Mouse (Mus musculus) gonadal fat pad, adult 2 months (tissue): ENCODE measurements around the gene Id2. TPM values are rescaled to one million over a fixed set of nuclear protein-coding genes. Genes with fewer than 3 reads are reported as not detected.

Experiments
- DNase-seq: peaks from one replicate; pipeline ENCODE4 v3.0.0-alpha.2; 2012; ENCODE audit warnings: low read depth
- polyA plus RNA-seq: library from polyadenylated mRNA; depleted of rRNA; stranded (reverse); fragments of >200 nt; gene quantifications from 2 replicates; pipeline ENCODE4 v1.2.3, GENCODE M21; 2012; rRNA removed

The Id2 gene
- 61.7 and 69.6 TPM in 2 replicates for polyA plus RNA-seq

GRCm38 (mm10) chr12:25097052-25097209 is at the start of gene Id2:
Id2 (minus strand) TSS chr12:25097140.
- no peak for DNase-seq

- no peak for DNase-seq
Measured at GRCm38 (mm10) chr12:25145344-25145698, 48.4 kb upstream of the Id2 start.

DNA sequence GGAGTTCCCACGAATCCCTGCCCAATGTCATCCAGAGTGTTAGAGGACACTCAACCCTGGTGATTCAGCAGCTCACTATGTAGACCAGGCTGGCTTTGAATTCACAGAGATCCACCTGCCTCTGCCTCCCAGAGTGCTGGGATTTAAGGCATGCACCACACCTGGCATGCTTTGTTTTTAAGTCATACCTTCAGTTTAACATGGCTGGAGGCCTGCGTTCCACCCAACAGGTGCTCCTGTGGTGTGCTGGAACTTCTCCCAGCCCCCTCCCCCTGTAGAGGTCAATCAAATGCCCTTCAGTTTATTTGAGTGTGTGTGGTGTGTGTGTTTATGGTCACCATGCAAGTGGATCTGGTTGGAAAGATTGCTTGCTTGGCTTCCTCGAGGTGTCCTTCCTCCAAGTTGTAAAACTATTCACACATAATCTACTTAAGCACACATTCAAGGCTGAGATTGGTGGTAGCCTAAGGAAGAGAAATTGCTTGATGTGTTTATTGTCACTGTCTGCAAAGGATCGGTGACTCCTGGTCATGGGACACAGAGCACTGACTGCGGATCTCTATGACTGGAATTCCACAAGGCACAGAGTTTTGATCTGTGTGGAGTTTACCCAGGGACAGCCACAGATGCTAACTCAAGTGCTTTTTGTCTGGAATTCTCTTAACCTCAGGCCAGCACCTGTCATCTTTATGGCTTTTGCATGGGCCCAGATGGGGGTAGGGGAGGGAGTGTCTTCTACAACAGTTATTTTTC is 47.8 kb upstream of the Id2 start:
- no peak for DNase-seq

DNA sequence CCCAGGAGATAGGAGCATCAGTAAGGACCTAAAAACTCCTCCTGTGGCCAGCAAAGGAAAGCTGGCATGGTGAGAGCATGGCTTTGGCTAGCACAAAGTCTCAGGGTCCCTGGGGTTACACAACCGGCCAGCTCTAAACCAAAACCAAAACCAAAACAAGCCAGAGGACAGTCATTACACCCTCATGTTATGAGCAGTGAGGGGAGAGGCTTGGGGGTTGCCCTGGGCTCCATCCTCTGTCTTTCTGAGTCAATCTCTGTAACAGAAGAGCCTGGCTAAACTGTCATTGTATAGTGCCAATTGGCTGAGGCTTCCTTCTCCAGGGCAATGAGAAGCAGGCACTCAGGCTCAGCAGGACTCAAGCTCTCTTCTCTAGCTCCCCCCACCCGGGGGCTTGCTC is 46.6 kb upstream of the Id2 start:
- DNase-seq = no peak

DNA sequence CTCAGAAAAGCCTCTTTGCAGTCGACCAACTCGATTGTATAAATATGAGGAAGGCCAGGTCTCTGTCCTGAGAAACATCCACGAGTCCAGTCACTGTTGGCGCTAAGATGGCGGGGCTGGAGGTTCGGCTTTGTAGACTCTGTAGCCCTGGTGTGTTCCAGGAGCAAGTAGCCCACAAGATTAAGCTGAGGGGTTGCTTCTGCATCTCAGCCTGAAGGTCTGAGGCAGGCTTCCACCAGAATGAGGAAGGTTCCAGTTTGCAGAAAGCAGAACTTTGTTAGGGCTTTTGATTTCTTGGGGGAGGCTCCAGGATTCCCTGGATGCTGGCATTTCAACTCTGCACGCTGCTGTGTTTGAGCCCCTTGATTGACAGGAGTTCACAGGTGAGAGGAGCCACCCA is 45.3 kb upstream of the Id2 start:
- no peak for DNase-seq

DNA sequence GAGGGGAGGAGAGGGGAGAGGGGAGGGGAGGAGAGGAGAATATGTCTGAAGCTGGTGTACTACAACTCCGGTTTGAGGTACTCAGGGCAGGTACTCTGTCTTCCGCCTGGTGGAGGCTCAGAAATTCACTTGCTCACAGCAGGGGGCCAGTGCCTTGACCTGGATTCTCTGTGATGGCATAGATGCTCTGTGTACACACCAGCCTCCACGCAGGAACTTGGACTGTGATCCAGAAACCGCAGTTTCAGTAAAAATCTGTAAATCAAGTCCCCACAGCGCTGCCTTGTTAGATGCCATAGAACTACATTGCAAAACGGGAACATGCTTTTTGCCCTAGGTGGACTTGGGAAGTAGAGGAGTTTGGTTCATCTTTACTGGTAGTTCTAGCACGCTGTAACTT is 44.4 kb upstream of the Id2 start:
- DNase-seq = no peak

- no peak for DNase-seq
Measured at GRCm38 (mm10) chr12:25140115-25140514, 43.2 kb upstream of the Id2 start.

DNA sequence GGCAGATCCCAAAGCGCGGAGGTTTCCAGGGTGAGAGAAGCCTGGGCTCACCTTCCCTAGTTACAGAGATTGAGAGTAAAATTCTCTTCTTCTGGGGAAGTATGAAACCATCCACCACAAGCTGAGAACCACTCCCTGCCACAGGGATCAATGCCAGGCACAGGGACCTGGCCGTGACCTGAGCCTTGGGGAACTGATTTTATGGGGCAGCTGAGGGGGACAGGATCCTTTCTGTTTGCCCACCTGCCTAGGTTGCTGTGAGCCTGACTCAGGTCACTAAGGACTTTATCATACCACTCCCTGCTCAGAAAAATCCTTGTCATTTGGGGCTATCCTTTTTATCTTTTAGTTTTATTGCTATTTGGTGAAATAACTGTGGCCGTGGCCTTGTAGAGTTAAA is 41.7 kb upstream of the Id2 start:
- no peak for DNase-seq

- no peak for DNase-seq
Measured at GRCm38 (mm10) chr12:25132046-25132445, 35.1 kb upstream of the Id2 start.

DNA sequence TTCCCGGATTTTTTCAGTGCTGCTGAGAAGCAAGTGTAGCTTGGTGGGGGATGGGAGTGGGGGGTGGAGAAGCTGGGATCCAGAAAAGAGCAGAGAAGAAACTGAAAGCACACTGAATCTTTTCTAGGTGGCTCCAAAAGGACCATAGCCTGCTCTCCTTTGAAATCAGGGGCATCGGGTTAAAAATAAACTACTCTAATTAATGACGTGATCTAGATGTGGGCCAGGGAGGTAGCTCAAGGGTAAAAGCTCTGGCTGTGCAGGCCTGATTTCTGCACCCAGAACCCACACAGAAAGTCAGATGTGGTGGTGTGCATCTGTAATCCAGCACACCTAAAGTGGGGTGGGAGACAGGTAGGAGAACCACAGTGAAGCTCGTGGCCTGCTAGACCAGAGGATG is 30.7 kb upstream of the Id2 start:
- no peak for DNase-seq

DNA sequence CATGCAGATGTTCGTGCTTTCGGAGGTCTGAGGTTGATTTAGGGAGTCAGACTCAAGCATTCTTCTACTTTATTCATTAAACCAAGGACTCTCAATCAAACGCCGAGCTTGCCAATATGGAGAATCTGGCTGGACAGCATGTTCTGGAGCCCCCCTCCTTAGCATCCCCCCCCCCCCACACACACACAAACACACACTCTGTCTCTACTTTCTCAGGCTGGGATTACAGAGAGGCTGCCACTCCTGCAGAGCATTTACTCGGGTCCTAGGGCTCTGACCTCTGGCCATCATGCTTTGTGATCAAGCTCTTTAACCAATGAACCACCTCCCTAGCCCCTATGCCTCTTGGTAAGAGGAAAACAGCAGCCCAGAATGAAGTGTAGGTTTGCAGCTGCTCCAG is 29.3 kb upstream of the Id2 start:
- no peak for DNase-seq

- no peak for DNase-seq
Measured at GRCm38 (mm10) chr12:25125239-25125776, 28.4 kb upstream of the Id2 start.

GRCm38 (mm10) chr12:25124431-25125238 is 27.7 kb upstream of the Id2 start:
- DNase-seq = no peak

- no peak for DNase-seq
Measured at GRCm38 (mm10) chr12:25120753-25121152, 23.8 kb upstream of the Id2 start.

GRCm38 (mm10) chr12:25119278-25119677 is 22.3 kb upstream of the Id2 start:
- DNase-seq = no peak

DNA sequence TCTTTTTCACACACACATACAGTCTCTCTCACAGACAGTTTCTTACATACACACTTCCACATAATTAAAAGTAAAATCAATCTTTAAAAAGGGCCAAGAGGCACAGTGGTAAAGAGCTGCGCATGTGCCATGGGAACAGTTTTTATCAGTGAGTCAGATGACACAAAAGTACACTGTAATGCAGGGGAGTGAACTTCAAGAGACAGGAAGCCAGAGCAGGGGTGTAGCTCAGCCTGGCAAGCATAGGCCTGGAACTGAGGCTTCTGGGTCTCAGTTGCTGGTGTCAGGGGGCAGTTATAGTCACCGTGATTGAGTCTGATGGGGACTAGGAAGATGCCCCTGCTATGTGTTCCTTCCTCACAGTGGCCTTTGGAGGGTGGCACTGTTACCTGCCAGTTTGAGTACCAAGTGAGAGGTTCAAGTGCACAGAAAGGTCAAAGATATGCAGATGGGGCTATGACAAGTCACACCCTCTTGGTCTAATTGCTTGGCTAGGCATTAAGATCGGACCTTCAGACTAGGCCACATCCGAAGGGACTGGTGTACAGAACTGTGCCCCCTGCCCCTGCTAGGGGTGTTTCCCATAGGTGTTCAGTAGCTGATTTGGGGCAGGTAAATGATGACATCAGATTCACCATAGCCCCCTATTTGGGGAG is 21.0 kb upstream of the Id2 start:
- DNase-seq = no peak

- no peak for DNase-seq
Measured at GRCm38 (mm10) chr12:25116126-25116525, 19.2 kb upstream of the Id2 start.

DNA sequence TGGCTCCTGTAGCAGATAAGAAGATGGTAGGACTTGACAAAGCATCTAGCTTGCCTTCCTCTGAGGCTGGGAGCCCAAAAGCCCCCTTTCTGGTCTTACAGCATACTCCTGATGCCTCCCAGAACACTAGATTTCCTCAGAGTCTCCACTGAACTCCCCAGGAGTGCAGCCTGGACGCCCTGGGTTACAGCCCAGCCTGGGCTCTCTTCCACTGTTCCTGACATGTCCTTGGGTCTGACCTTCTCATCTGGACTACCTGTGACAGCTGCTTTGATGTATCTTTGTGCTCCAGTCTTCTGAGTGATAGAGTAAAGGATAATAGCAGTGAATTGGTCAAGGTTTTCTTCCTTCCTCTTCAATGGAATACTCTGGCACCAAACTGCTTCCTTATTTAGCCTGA is 17.5 kb upstream of the Id2 start:
- DNase-seq = no peak

- DNase-seq = no peak
Measured at GRCm38 (mm10) chr12:25113357-25113756, 16.4 kb upstream of the Id2 start.

- no peak for DNase-seq
Measured at GRCm38 (mm10) chr12:25112806-25113205, 15.9 kb upstream of the Id2 start.

DNA sequence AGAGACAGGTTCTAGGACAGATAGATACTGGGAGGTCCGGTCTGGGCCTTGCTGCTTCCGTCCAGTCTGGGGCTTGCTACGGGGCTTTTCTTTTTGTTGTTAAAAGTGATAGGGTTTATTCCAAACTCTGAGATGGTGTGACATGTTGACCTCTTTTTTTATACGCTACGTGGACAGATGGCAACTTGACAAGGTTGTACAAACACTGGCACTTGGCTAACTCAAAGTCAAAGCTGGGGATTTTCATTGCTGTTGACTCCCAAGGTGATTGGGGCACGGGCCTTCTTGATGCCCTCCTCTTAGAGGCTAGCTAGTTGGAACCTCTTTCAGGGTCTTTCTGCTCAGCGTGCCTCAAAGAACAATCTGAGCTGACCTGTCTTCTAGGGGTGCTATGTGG is 13.7 kb upstream of the Id2 start:
- no peak for DNase-seq

DNA sequence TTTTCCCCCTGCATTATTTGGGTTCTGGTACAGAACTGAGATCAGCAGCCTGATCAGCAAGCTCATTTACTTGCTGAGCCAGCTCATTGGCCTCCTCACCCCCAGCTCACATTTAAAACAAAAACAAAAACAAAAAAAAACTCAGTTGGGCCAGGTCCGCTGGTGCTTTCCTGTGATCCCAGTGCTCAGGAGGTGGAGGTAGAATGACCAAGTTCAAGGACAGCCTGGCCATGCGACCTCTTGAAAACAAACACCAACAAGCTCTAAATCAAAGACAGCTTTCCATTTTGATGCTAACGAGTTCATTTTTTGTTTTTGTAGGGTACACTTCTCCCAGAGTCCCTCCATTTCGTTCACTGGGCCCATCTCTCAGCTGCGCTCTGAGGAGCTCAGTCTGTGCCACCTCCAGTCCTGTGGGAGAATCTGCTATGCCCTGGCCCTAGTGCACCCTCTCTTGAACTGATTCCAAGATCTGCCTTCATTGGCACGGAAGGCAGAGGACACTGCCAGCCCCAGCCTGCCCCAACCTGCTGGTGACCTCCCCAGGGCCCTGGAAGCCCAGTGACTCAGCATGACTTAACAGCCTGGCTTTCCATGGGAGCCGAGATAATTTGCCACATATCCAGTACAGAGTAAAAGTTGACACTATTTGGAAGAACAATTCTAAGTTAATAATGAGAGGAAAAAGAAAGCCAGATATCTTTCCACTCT is 13.2 kb upstream of the Id2 start:
- no peak for DNase-seq
